Mouse (Mus musculus): ENCODE data around the gene Siah2. TPM values are rescaled to one million over a fixed set of nuclear protein-coding genes. Genes with fewer than 3 reads are reported as not detected.

Siah2 gene
- polyA plus RNA-seq, 1 experiment from 2014 or later: 8.4 TPM

DNA sequence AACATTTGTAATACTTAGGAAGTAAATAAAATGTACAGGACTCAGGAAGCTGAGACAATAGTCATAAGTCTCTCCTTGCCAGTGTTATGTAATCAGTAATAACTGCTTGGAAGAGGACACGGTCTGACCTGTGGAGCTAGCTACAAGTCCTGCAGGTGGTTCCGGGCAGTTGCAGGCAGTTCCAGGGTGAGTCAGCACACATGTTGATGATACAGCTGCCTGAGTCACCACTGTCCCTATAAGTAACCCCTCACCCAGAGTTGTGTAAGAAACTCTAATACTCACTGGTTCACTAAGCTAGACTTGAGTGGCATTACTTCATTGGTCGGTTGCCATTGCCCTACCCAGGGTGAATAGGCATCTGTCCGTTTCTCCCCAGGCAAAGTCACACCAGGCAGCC, 21.0 kb upstream of the Siah2 start:
- no peak overlapping the region for H3K27ac ChIP-seq (replicated peaks in 1 of 2; ENCODE audit: control insufficient read depth in 1 of 2, insufficient read depth in 1 of 2, low read depth in 2 of 2, low read length in 2 of 2)
- no peaks in the 10 kb centered on the region for H3K36me3 ChIP-seq (ENCODE audit: control insufficient read depth, insufficient read depth, low read length)
- no peak overlapping the region for H3K9ac ChIP-seq (ENCODE audit: low read length)
- no peak for ATAC-seq (ENCODE audit: insufficient number of reproducible peaks, insufficient read depth, low FRiP score, low read depth)
- H3K4me3 ChIP-seq (ENCODE audit: control insufficient read depth in 1 of 2, insufficient read depth in 1 of 2, low read depth in 1 of 2, low read length in 2 of 2): no peak overlapping the region
- H3K27me3 ChIP-seq (ENCODE audit: control insufficient read depth, insufficient read depth, low read length): no peaks in the 10 kb centered on the region
- H3K4me1 ChIP-seq (ENCODE audit: control insufficient read depth in 2 of 2, insufficient read depth in 2 of 2, low read length in 2 of 2): peaks cover 3 to 11% of the 10 kb centered on the region in 2 experiments
- WGBS: 87% methylated on average over 4 of the region's 4 CpGs
- H3K9me3 ChIP-seq (ENCODE audit: control insufficient read depth, low read length): peaks cover 17% of the 10 kb centered on the region
- no peak overlapping the region for H3K4me2 ChIP-seq (ENCODE audit: low read length)

GRCm38 (mm10) chr3:58704547-58704946, 12.3 kb upstream of the Siah2 start:
- Histone ChIP-seq H3K27me3 (ENCODE audit: control insufficient read depth, insufficient read depth, low read length) (no peaks in the 10 kb centered on the region), H3K4me3 (ENCODE audit: control insufficient read depth in 1 of 2, insufficient read depth in 1 of 2, low read depth in 1 of 2, low read length in 2 of 2) (no peak overlapping the region), H3K36me3 (ENCODE audit: control insufficient read depth, insufficient read depth, low read length) (no peaks in the 10 kb centered on the region), H3K9ac (ENCODE audit: low read length) (no peak overlapping the region), H3K27ac (replicated peaks in 1 of 2; ENCODE audit: control insufficient read depth in 1 of 2, insufficient read depth in 1 of 2, low read depth in 2 of 2, low read length in 2 of 2) (no peak overlapping the region), H3K9me3 (ENCODE audit: control insufficient read depth, low read length) (no peaks in the 10 kb centered on the region), H3K4me2 (ENCODE audit: low read length) (no peak overlapping the region), H3K4me1 (ENCODE audit: control insufficient read depth in 2 of 2, insufficient read depth in 2 of 2, low read length in 2 of 2) (no peaks in the 10 kb centered on the region)
- ATAC-seq (ENCODE audit: insufficient number of reproducible peaks, insufficient read depth, low FRiP score, low read depth): no peak
- WGBS: 69% methylated on average over 4 of the region's 4 CpGs

- H3K9me3 ChIP-seq (ENCODE audit: control insufficient read depth, low read length): no peaks in the 10 kb centered on the region
- H3K4me1 ChIP-seq (ENCODE audit: control insufficient read depth in 2 of 2, insufficient read depth in 2 of 2, low read length in 2 of 2): no peaks in the 10 kb centered on the region
- no peak overlapping the region for H3K4me3 ChIP-seq (ENCODE audit: control insufficient read depth in 1 of 2, insufficient read depth in 1 of 2, low read depth in 1 of 2, low read length in 2 of 2)
- H3K4me2 ChIP-seq (ENCODE audit: low read length): no peak overlapping the region
- 81% methylated on average over 9 of the region's 9 CpGs for WGBS
- H3K9ac ChIP-seq (ENCODE audit: low read length): no peak overlapping the region
- H3K36me3 ChIP-seq (ENCODE audit: control insufficient read depth, insufficient read depth, low read length): no peaks in the 10 kb centered on the region
- H3K27ac ChIP-seq (replicated peaks in 1 of 2; ENCODE audit: control insufficient read depth in 1 of 2, insufficient read depth in 1 of 2, low read depth in 2 of 2, low read length in 2 of 2): no peak overlapping the region
- H3K27me3 ChIP-seq (ENCODE audit: control insufficient read depth, insufficient read depth, low read length): no peaks in the 10 kb centered on the region
- ATAC-seq (ENCODE audit: insufficient number of reproducible peaks, insufficient read depth, low FRiP score, low read depth): no peak
Observed at GRCm38 (mm10) chr3:58703748-58704147, 11.5 kb upstream of the Siah2 start.

- Histone ChIP-seq H3K4me1 (ENCODE audit: control insufficient read depth in 2 of 2, insufficient read depth in 2 of 2, low read length in 2 of 2) (no peaks in the 10 kb centered on the region), H3K9ac (ENCODE audit: low read length) (no peak overlapping the region), H3K27me3 (ENCODE audit: control insufficient read depth, insufficient read depth, low read length) (no peaks in the 10 kb centered on the region), H3K27ac (replicated peaks in 1 of 2; ENCODE audit: control insufficient read depth in 1 of 2, insufficient read depth in 1 of 2, low read depth in 2 of 2, low read length in 2 of 2) (no peak overlapping the region), H3K4me3 (ENCODE audit: control insufficient read depth in 1 of 2, insufficient read depth in 1 of 2, low read depth in 1 of 2, low read length in 2 of 2) (no peak overlapping the region), H3K36me3 (ENCODE audit: control insufficient read depth, insufficient read depth, low read length) (no peaks in the 10 kb centered on the region), H3K9me3 (ENCODE audit: control insufficient read depth, low read length) (no peaks in the 10 kb centered on the region), H3K4me2 (ENCODE audit: low read length) (no peak overlapping the region)
- WGBS: 97% methylated on average over 1 of the region's 1 CpGs
- ATAC-seq (ENCODE audit: insufficient number of reproducible peaks, insufficient read depth, low FRiP score, low read depth): no peak
Observed at GRCm38 (mm10) chr3:58702329-58702728, 10.1 kb upstream of the Siah2 start.

DNA sequence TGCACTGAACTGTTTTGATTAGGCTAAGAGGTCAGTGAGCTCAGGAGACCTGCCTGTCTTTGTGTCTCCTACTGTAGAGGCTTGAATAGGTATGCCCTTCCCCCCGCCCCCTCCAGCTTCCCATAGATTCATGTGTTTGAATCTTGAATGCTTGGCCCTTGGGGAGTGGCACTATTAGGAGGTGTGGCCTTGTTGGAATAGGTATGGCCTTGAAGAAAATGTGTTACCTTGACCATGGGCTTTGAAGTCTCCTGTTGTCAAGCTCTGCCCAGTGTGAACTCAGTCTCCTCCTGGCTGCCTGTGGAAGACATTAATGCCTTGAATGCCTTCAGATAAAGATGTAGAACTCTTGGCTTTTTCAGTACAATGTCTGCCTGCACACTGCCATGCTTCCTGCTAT, 9.2 kb upstream of the Siah2 start:
- Histone ChIP-seq H3K4me3 (ENCODE audit: control insufficient read depth in 1 of 2, insufficient read depth in 1 of 2, low read depth in 1 of 2, low read length in 2 of 2) (no peak overlapping the region), H3K36me3 (ENCODE audit: control insufficient read depth, insufficient read depth, low read length) (no peaks in the 10 kb centered on the region), H3K9me3 (ENCODE audit: control insufficient read depth, low read length) (no peaks in the 10 kb centered on the region), H3K4me1 (ENCODE audit: control insufficient read depth in 2 of 2, insufficient read depth in 2 of 2, low read length in 2 of 2) (no peaks in the 10 kb centered on the region), H3K9ac (ENCODE audit: low read length) (no peak overlapping the region), H3K27ac (replicated peaks in 1 of 2; ENCODE audit: control insufficient read depth in 1 of 2, insufficient read depth in 1 of 2, low read depth in 2 of 2, low read length in 2 of 2) (no peak overlapping the region), H3K27me3 (ENCODE audit: control insufficient read depth, insufficient read depth, low read length) (no peaks in the 10 kb centered on the region), H3K4me2 (ENCODE audit: low read length) (no peak overlapping the region)
- no peak for ATAC-seq (ENCODE audit: insufficient number of reproducible peaks, insufficient read depth, low FRiP score, low read depth)
- WGBS: 86% methylated on average over 1 of the region's 1 CpGs

DNA sequence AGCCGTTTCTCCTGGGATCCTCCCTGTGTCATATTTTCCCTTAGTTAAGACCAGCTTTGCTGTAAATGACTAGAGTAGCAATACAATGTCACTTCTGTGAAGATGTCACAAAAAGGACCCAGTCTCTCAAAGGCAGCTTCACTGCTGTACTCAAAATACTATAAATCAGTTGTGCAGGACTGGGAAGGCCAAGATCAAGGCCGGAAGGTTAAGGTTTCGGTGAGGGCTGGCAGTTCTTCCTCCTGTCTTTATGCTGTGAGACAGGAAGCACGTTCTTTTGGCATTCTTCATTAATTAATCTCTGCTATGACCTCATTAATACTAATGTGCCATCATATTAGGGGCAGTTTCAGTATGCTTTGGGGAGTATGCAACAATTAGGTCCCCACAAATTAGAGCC, 5.7 kb upstream of the Siah2 start:
- peaks cover 0 to under 1% of the 10 kb centered on the region in 2 experiments; a peak in 1 of 4 replicates for H3K4me1 ChIP-seq (ENCODE audit: control insufficient read depth in 2 of 2, insufficient read depth in 2 of 2, low read length in 2 of 2)
- WGBS: 86% methylated on average over 4 of the region's 4 CpGs

DNA sequence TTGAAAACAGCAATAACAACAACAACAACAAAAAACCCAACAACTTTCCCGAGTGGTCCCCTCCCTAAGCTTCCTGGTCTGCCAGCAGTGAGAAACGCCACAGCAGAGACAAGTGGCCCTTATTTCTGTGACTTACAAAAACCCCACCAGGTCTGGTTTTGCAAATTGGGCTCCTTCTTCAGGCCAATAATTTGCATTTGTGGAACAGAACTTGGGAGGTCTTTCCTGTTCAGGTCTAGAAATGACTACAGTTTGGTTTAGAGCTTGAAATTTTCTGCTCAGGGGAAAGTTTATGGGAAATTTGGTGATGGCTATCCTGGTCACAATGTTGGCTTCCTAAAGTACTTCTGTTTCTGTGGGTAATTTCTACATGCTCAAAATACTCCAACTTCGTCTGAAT, 4.6 kb upstream of the Siah2 start:
- H3K4me2 ChIP-seq (ENCODE audit: low read length): no peak overlapping the region
- H3K27me3 ChIP-seq (ENCODE audit: control insufficient read depth, insufficient read depth, low read length): no peaks in the 10 kb centered on the region
- H3K4me3 ChIP-seq (ENCODE audit: control insufficient read depth in 1 of 2, insufficient read depth in 1 of 2, low read depth in 1 of 2, low read length in 2 of 2): no peak overlapping the region
- H3K27ac ChIP-seq (replicated peaks in 1 of 2; ENCODE audit: control insufficient read depth in 1 of 2, insufficient read depth in 1 of 2, low read depth in 2 of 2, low read length in 2 of 2): no peak overlapping the region
- H3K9ac ChIP-seq (ENCODE audit: low read length): no peak overlapping the region
- H3K4me1 ChIP-seq (ENCODE audit: control insufficient read depth in 2 of 2, insufficient read depth in 2 of 2, low read length in 2 of 2): peaks cover 4 to 5% of the 10 kb centered on the region in 2 experiments; a peak in 3 of 4 replicates
- H3K9me3 ChIP-seq (ENCODE audit: control insufficient read depth, low read length): no peaks in the 10 kb centered on the region
- WGBS: 50% methylated on average over 3 of the region's 3 CpGs
- no peak for ATAC-seq (ENCODE audit: insufficient number of reproducible peaks, insufficient read depth, low FRiP score, low read depth)
- H3K36me3 ChIP-seq (ENCODE audit: control insufficient read depth, insufficient read depth, low read length): no peaks in the 10 kb centered on the region

More for the DNA sequence above, 5.7 kb upstream of the Siah2 start:
- H3K27ac ChIP-seq (replicated peaks in 1 of 2; ENCODE audit: control insufficient read depth in 1 of 2, insufficient read depth in 1 of 2, low read depth in 2 of 2, low read length in 2 of 2): no peak overlapping the region
- H3K36me3 ChIP-seq (ENCODE audit: control insufficient read depth, insufficient read depth, low read length): no peaks in the 10 kb centered on the region
- no peaks in the 10 kb centered on the region for H3K9me3 ChIP-seq (ENCODE audit: control insufficient read depth, low read length)
- no peaks in the 10 kb centered on the region for H3K27me3 ChIP-seq (ENCODE audit: control insufficient read depth, insufficient read depth, low read length)
- H3K9ac ChIP-seq (ENCODE audit: low read length): no peak overlapping the region
- no peak overlapping the region for H3K4me3 ChIP-seq (ENCODE audit: control insufficient read depth in 1 of 2, insufficient read depth in 1 of 2, low read depth in 1 of 2, low read length in 2 of 2)
- no peak overlapping the region for H3K4me2 ChIP-seq (ENCODE audit: low read length)
- no peak for ATAC-seq (ENCODE audit: insufficient number of reproducible peaks, insufficient read depth, low FRiP score, low read depth)

GRCm38 (mm10) chr3:58695507-58695906, 3.3 kb upstream of the Siah2 start:
- H3K27ac ChIP-seq (replicated peaks in 1 of 2; ENCODE audit: control insufficient read depth in 1 of 2, insufficient read depth in 1 of 2, low read depth in 2 of 2, low read length in 2 of 2): no peak overlapping the region
- H3K9ac ChIP-seq (ENCODE audit: low read length): no peak overlapping the region
- no peaks in the 10 kb centered on the region for H3K36me3 ChIP-seq (ENCODE audit: control insufficient read depth, insufficient read depth, low read length)
- H3K9me3 ChIP-seq (ENCODE audit: control insufficient read depth, low read length): no peaks in the 10 kb centered on the region
- no peak overlapping the region for H3K4me2 ChIP-seq (ENCODE audit: low read length)
- peaks cover 4 to 5% of the 10 kb centered on the region in 2 experiments; a peak in 3 of 4 replicates for H3K4me1 ChIP-seq (ENCODE audit: control insufficient read depth in 2 of 2, insufficient read depth in 2 of 2, low read length in 2 of 2)
- no peak overlapping the region for H3K4me3 ChIP-seq (ENCODE audit: control insufficient read depth in 1 of 2, insufficient read depth in 1 of 2, low read depth in 1 of 2, low read length in 2 of 2)
- no peak for ATAC-seq (ENCODE audit: insufficient number of reproducible peaks, insufficient read depth, low FRiP score, low read depth)
- H3K27me3 ChIP-seq (ENCODE audit: control insufficient read depth, insufficient read depth, low read length): no peaks in the 10 kb centered on the region
- 53% methylated on average over 7 of the region's 7 CpGs for WGBS
